Mouse (Mus musculus): Measurements from ENCODE around the gene Ccdc110. TPM values are rescaled to one million over a fixed set of nuclear protein-coding genes. Genes with fewer than 3 reads are reported as not detected.

Ccdc110 gene
- total RNA-seq, 2 experiments from 2014 or later = 0.56 to 0.92 TPM

DNA sequence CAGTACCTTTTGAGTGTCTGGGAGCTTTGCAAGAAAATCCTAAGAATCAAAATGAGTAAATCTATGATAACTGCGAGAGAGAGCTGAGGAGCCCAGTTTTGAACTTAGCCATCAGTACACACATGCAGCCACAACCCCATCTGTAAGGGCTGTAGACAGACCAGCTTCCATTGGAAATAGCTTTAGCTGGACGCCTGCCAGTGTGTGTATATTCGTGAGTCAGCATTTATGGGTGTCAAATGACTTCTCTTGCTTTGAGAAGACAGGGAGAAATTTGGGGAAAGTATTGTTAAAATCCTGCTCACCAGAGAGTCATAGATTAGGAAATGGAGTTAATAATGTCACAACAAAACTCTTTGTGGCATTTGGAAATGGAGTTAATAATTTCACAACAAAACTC, 52.2 kb downstream of the Ccdc110 start:
- no peak for DNase-seq

DNA sequence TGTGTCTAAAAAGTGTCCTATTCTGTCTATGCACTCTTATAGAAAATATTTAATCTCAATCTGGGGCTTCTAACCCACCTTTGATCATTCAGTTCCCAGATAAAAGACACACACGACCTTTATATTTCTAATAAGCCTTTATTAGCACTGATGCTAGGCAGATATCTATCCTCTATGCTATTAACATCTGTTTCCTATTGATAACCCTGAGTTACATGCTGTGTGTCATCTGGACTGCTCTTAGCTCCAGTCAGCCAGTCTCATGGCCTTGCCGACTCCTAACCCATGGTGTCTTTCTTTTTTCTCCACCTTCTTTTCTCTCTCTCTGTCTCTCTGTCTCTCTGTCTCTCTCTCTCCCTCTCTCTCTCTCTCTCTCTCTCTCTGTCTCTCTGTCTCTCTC, 53.8 kb downstream of the Ccdc110 start:
- no peak for DNase-seq

DNA sequence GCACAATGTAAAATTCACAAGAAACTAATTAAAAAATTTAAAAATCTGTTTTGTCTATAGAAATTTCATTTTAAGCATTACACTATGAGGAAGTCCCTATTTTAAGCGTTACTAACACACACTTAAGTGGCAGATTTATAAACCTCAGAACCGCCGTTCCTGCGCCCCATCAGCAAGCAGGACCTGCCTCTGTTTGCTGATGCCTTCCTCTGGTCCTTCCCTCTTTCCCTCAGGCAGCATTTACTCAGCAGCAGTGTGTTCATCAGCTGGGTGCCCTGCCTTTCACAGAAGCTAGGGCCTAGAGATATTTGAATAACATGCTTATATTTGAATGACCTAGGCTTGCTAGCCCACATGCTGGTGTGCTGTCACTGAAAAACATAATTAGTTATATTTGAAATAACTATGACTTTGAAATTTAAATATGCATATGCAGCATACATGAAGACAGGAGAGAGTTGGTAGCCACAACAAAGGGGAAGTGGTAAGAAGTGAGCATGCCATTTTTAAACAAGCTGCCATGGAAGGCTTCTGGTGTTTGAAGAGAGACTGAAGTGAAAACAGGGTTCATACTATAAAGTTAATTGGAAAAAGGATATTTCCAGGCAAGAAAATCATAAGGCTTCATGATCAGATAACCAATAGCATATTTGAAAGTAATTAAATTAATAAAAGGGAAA, 56.4 kb downstream of the Ccdc110 start:
- DNase-seq = no peak

Other genes starting within 250 kb of the Ccdc110 start
- 1 to 10 TPM; 1.1 to 1.4 TPM for gene Pdlim3, start 49.2 kb upstream of the Ccdc110 start, total RNA-seq (2021)
- gene 1700029J07Rik, start 40.6 kb downstream of the Ccdc110 start, total RNA-seq (2021) = 1 to 10 TPM; 2.6 to 3.8 TPM
- 10 to 100 TPM; 48.8 to 49.1 TPM for gene Ufsp2, start 40.9 kb downstream of the Ccdc110 start, total RNA-seq (2021)
- gene Lrp2bp, start 64.7 kb downstream of the Ccdc110 start, total RNA-seq (2021) = under 1 TPM; 0.42 to 0.53 TPM
- 1 to 10 TPM; 6.6 to 7.2 TPM for gene Ankrd37, start 71.1 kb downstream of the Ccdc110 start, total RNA-seq (2021)
- 10 to 100 TPM; 23.8 to 24.6 TPM for gene Cfap97, start 217.2 kb downstream of the Ccdc110 start, total RNA-seq (2021)
- gene Snx25, start 217.5 kb downstream of the Ccdc110 start, total RNA-seq (2021) = 10 to 100 TPM; 44.4 to 45.6 TPM

Measured in layer of hippocampus, postnatal 36 days (tissue).